10 mouse cellular contexts compared by ENCODE assay signal in the genomic region with DNA sequence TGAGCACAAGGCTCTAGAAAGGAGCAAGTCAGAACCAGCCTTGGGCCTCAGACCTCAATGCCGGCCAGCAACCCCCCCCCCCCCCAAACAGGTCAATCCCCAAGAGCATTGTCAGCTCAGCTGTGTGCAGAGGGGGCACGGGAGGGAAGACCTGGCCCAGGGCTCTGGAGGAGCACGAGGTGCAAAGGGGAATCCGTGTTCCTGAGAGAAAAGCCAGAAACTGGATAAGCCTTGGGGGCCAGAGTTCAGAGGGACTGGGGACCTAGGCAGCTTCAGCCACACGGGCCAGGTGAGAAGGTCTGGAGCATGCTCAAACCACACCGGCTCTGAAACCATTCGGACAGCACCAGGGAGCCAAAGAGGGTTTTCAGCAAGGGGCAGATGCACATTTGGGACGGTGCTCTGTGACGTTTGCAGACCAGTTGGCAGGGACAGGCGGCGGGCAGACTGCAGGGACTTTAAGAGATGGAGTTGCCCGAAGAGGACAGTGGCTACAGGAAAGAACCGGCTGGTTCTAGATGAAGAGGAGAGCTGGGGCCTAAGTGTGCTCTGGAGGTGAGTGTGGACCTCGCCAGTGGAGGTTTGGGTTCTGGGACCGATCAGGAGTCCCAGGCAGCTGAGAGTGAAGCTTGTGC. TPM values are rescaled to one million over a fixed set of nuclear protein-coding genes. Genes with fewer than 3 reads are reported as not detected.
A peak's percentile ranks its signal among the peaks of the same experiment; 100 is the strongest.
DNase-seq lines count a peak whose midpoint lies in the region; ATAC-seq and TF ChIP-seq lines count a peak whose summit lies in the region.
"Had no signal": no experiment of that assay in that cellular context is flagged by ENCODE, and none has a peak within 500 bp of the region (broad histone marks: within the 10 kb centered on the region; RNA-seq: fewer than 3 reads in every experiment).

No protein-coding gene starts in this region.

- 5% methylated on average over 15 of the region's 15 CpGs for WGBS in embryonic facial prominence, embryonic 12.5 days
- WGBS in midbrain, postnatal 0 days, result 28% methylated on average over 15 of the region's 15 CpGs

- peaks cover under 1% of the 10 kb centered on the region for H3K36me3 ChIP-seq in embryonic facial prominence, embryonic 12.5 days
- H3K36me3 ChIP-seq in midbrain, postnatal 0 days (ENCODE audit: insufficient read depth, low read length), result no peaks in the 10 kb centered on the region

- peaks cover 78% of the 10 kb centered on the region for H3K4me1 ChIP-seq in embryonic facial prominence, embryonic 12.5 days
- peaks cover 6% of the 10 kb centered on the region; the same call in 1 of the 2 replicates for H3K4me1 ChIP-seq in midbrain, postnatal 0 days (ENCODE audit: insufficient read depth, low read length)

- TF ChIP-seq CTCF in left cerebral cortex, adult 2 months (IDR thresholded peaks at IDR 0.05), result no peak
- no peak for TF ChIP-seq CTCF in midbrain, postnatal 0 days (IDR thresholded peaks at IDR 0.05)

- H3K9ac ChIP-seq in embryonic facial prominence, embryonic 12.5 days, result peak overlapping the region; percentile 77
- H3K9ac ChIP-seq in midbrain, postnatal 0 days (replicated peaks; ENCODE audit: low read length, poor library complexity, severe bottlenecking), result no peak overlapping the region

- no peak for DNase-seq in left cerebral cortex, adult 2 months (ENCODE audit: extremely low spot score in 1 of 2, low spot score in 2 of 2)
- no peak for DNase-seq in left cerebral cortex, postnatal 4 days
- peak; percentile 18 for DNase-seq in induced T-regulatory cell, adult 2 months (ENCODE audit: low read depth)
- no peak for DNase-seq in midbrain, postnatal 0 days (ENCODE audit: low spot score)
- DNase-seq in left cerebral cortex, adult 11 months (ENCODE audit: low spot score), result no peak
- DNase-seq in layer of hippocampus, adult 18-20 months (ENCODE audit: low spot score in 2 of 2), result no peak
- no peak for DNase-seq in frontal cortex, postnatal 25 days (ENCODE audit: low spot score in 2 of 2)
- DNase-seq: cerebellum, postnatal 14 days had no signal

- ATAC-seq in embryonic facial prominence, embryonic 12.5 days (ENCODE audit: insufficient number of reproducible peaks, insufficient read depth, low FRiP score, low TSS enrichment), result no peak
- ATAC-seq in midbrain, postnatal 0 days (ENCODE audit: low FRiP score), result no peak

- H3K9me3 ChIP-seq in embryonic facial prominence, embryonic 12.5 days, result no peaks in the 10 kb centered on the region
- no peaks in the 10 kb centered on the region for H3K9me3 ChIP-seq in midbrain, postnatal 0 days (ENCODE audit: low read length)

- H3K27ac ChIP-seq in left cerebral cortex, adult 2 months, result peak overlapping the region; percentile 66
- peak overlapping the region; percentile 96 for H3K27ac ChIP-seq in embryonic facial prominence, embryonic 12.5 days
- H3K27ac ChIP-seq in midbrain, postnatal 0 days (ENCODE audit: low read depth, low read length), result no peak overlapping the region

- H3K4me2 ChIP-seq in embryonic facial prominence, embryonic 12.5 days (replicated peaks), result peak overlapping the region; percentile 86
- H3K4me2 ChIP-seq in midbrain, postnatal 0 days (ENCODE audit: low read depth, low read length, poor library complexity, severe bottlenecking), result peak overlapping the region; percentile 80; the same call in 1 of the 2 replicates

- peak overlapping the region; percentile 31 for H3K4me3 ChIP-seq in left cerebral cortex, adult 2 months
- peak overlapping the region; percentile 65 for H3K4me3 ChIP-seq in embryonic facial prominence, embryonic 12.5 days
- H3K4me3 ChIP-seq in midbrain, postnatal 0 days (ENCODE audit: low read depth, low read length), result no peak overlapping the region

- intact Hi-C loops in left cerebral cortex, adult 2 months (cut with DNase I), result no loop called here
- intact Hi-C loops in left cerebral cortex, postnatal 4 days (cut with DNase I), result no loop called here

- peaks cover 57% of the 10 kb centered on the region for H3K27me3 ChIP-seq in embryonic facial prominence, embryonic 12.5 days
- H3K27me3 ChIP-seq in midbrain, postnatal 0 days (ENCODE audit: insufficient read depth, low read length), result peaks cover 58% of the 10 kb centered on the region

RNA-seq across cellular contexts. Expression of a gene that starts 1.9 kb away (rescaled TPM):
- total RNA-seq in left cerebral cortex, adult 2 months (2021), result 10 to 100 TPM in 1 of 2 experiments, 1 to 10 TPM in 1; 9.8 to 10.9 TPM
- total RNA-seq in left cerebral cortex, postnatal 4 days (2021), result 1 to 10 TPM; 1.2 to 1.6 TPM
- 4.7 and 5.5 TPM in 2 replicates for polyA plus RNA-seq in embryonic facial prominence, embryonic 12.5 days (2016; fragmentation: Nextera tagmentation; extraction: Ambion mirVana)
- total RNA-seq in midbrain, postnatal 0 days (2014; rRNA removed), result 1.0 and 4.3 TPM in 2 replicates
- 0.22 and 0.28 TPM in 2 replicates for polyA plus RNA-seq in midbrain, postnatal 0 days (2015; fragmentation: Nextera tagmentation; extraction: Ambion mirVana)
- total RNA-seq in layer of hippocampus, adult 18-20 months (2021), result 1 to 10 TPM; 1.2 to 1.3 TPM
- polyA plus RNA-seq: neural tube, embryonic 14.5 days had no signal

RNA-seq across cellular contexts. Expression of a gene that starts 46.2 kb away (rescaled TPM):
- 10 to 100 TPM; 70.8 to 72.8 TPM for total RNA-seq in left cerebral cortex, adult 2 months (2021)
- 10 to 100 TPM; 87.7 to 90.4 TPM for total RNA-seq in left cerebral cortex, postnatal 4 days (2021)
- polyA plus RNA-seq in embryonic facial prominence, embryonic 12.5 days (2016; fragmentation: Nextera tagmentation; extraction: Ambion mirVana), result 141 and 143 TPM in 2 replicates
- total RNA-seq in midbrain, postnatal 0 days (2014; rRNA removed), result 29.3 and 30.2 TPM in 2 replicates
- polyA plus RNA-seq in midbrain, postnatal 0 days (2015; fragmentation: Nextera tagmentation; extraction: Ambion mirVana), result 82.6 and 86.2 TPM in 2 replicates
- 10 to 100 TPM; 71.4 to 71.5 TPM for total RNA-seq in layer of hippocampus, adult 18-20 months (2021)
